Mouse (Mus musculus) thymus, adult 2 months (tissue): ENCODE data around the gene Suclg1. TPM values are rescaled to one million over a fixed set of nuclear protein-coding genes. Genes with fewer than 3 reads are reported as not detected.

ENCODE experiments used
- DNase-seq: peaks from one replicate; pipeline ENCODE4 v3.0.0; 2021
- H3K27ac ChIP-seq: fragments of 200-500 bp; 2 replicates; pipeline ENCODE4 v1.5.1; 2012; ENCODE audit warnings: low read length, control low read depth; ENCODE audit not compliant: control insufficient read depth, insufficient read depth
- H3K27me3 ChIP-seq: fragments of 200-500 bp; 2 replicates; pipeline ENCODE4 v1.6.1; 2012; ENCODE audit warnings: mild to moderate bottlenecking, low read length, moderate library complexity, mixed read lengths; ENCODE audit not compliant: control insufficient read depth, insufficient read depth
- H3K36me3 ChIP-seq: fragments of 200-500 bp; 2 replicates; pipeline ENCODE4 v1.6.1; 2012; ENCODE audit warnings: mild to moderate bottlenecking, low read length, moderate library complexity; ENCODE audit not compliant: control insufficient read depth, insufficient read depth
- H3K4me1 ChIP-seq: fragments of 200-500 bp; replicated peaks from 2 replicates; pipeline ENCODE4 v1.6.1; 2012; ENCODE audit warnings: low read length; ENCODE audit not compliant: control insufficient read depth, insufficient read depth
- H3K4me3 ChIP-seq: fragments of 200-500 bp; 2 replicates; pipeline ENCODE4 v1.5.1; 2012; ENCODE audit warnings: mild to moderate bottlenecking, low read length, control low read depth, moderate library complexity; ENCODE audit not compliant: control insufficient read depth, insufficient read depth
- CTCF ChIP-seq: fragments of 200-500 bp; IDR thresholded peaks from 2 replicates; pipeline ENCODE4 v1.5.1; 2012; ENCODE audit warnings: mild to moderate bottlenecking, control low read depth, low read length, moderate library complexity, borderline replicate concordance; ENCODE audit not compliant: control insufficient read depth, poor library complexity, insufficient read depth; ENCODE audit errors: extremely low read depth
- POLR2A ChIP-seq: fragments of 200-500 bp; IDR thresholded peaks from 2 replicates; pipeline ENCODE4 v1.6.1; 2012; ENCODE audit warnings: mild to moderate bottlenecking, low read length, control low read depth, moderate library complexity; ENCODE audit not compliant: control insufficient read depth, poor library complexity, insufficient read depth; ENCODE audit errors: extremely low read depth
- WGBS: fragments of 180-500 bp; shearing (Covaris S2); methylation state at CpG from one replicate; pipeline ENCODE4 v1.1.7; 2018; 5-methylcytosine and 5-hydroxymethylcytosine counted together
- polyA plus RNA-seq: library from polyadenylated mRNA; depleted of rRNA; stranded (reverse); fragments of >200 nt; gene quantifications from 2 replicates; pipeline ENCODE4 v1.2.3, GENCODE M21; 2012

Gene Suclg1
- polyA plus RNA-seq, 1 experiment, result 59.5 TPM

DNA sequence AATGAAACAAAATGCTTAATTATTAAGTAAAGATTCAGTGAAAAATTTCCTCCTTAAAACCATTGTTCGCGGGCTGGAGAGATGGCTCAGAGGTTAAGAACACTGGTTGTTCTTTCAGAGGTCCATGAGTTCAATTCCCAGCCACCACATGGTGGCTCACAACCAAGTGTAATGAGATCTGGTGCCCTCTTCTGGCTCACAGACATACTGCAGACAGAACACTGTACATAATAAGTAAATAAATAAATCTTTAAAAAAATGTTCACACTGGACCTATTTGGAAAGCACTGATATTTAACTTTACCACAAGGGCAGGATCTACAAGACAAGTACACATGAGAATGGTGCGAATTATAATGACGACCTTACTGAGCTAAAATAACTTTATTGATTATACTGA, 730 bp upstream of the Suclg1 start:
- Histone ChIP-seq H3K27ac (no peak overlapping the region), H3K4me1 (peaks cover 5% of the 10 kb centered on the region), H3K4me3 (no peak overlapping the region), H3K27me3 (no peaks in the 10 kb centered on the region), H3K36me3 (no peaks in the 10 kb centered on the region)
- TF ChIP-seq POLR2A (no peak), CTCF (no peak)
- WGBS, result 68% methylated on average over 4 of the region's 4 CpGs
- peak; percentile 40 for DNase-seq

- H3K4me3 ChIP-seq, result peak overlapping the region; percentile 87
- H3K27ac ChIP-seq, result no peak overlapping the region
- H3K4me1 ChIP-seq, result peaks cover 7% of the 10 kb centered on the region
- DNase-seq, result no peak
- H3K27me3 ChIP-seq, result no peaks in the 10 kb centered on the region
- no peaks in the 10 kb centered on the region for H3K36me3 ChIP-seq
- WGBS, result 2% methylated on average over 12 of the region's 12 CpGs
- TF ChIP-seq POLR2A (no peak), CTCF (no peak)
Measured at GRCm38 (mm10) chr6:73249049-73249422, 854 bp downstream of the Suclg1 start.

GRCm38 (mm10) chr6:73249851-73250250, 1.7 kb downstream of the Suclg1 start:
- no peak for TF ChIP-seq CTCF
- TF ChIP-seq POLR2A, result no peak
- Histone ChIP-seq H3K4me1 (peaks cover 15% of the 10 kb centered on the region), H3K27me3 (no peaks in the 10 kb centered on the region), H3K4me3 (no peak overlapping the region), H3K36me3 (no peaks in the 10 kb centered on the region), H3K27ac (no peak overlapping the region)
- WGBS, result 81% methylated on average over 4 of the region's 4 CpGs
- no peak for DNase-seq

DNA sequence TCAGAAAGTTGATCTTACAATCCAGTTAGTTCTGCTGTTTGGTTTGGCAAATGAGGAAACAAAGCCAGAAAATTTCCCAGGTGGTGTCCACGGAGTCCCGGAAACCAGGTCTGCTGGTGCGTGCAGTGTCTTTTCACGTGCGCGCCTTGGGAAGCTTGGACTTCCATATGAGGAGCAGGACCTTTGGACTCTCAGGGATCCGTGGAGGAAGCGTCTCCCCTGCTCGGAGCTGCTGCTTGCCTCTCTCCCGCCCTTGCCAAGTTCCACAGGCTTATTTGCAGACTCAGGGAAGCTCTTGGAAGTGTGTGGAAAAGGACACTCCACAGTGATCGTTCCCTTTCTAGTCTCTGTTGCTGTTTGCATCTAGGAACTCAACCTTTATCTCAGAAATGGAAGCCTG, 3.2 kb downstream of the Suclg1 start:
- H3K27ac ChIP-seq, result no peak overlapping the region
- TF ChIP-seq POLR2A (no peak), CTCF (no peak)
- WGBS, result 93% methylated on average over 11 of the region's 11 CpGs
- no peak for DNase-seq
- H3K4me1 ChIP-seq, result peaks cover 17% of the 10 kb centered on the region
- H3K36me3 ChIP-seq, result no peaks in the 10 kb centered on the region
- H3K4me3 ChIP-seq, result no peak overlapping the region
- no peaks in the 10 kb centered on the region for H3K27me3 ChIP-seq

- DNase-seq, result no peak
- peaks cover 17% of the 10 kb centered on the region for H3K4me1 ChIP-seq
- no peaks in the 10 kb centered on the region for H3K36me3 ChIP-seq
- H3K27ac ChIP-seq, result no peak overlapping the region
- no peak overlapping the region for H3K4me3 ChIP-seq
- H3K27me3 ChIP-seq, result no peaks in the 10 kb centered on the region
- TF ChIP-seq POLR2A (no peak), CTCF (no peak)
Measured at GRCm38 (mm10) chr6:73252396-73252795, 4.2 kb downstream of the Suclg1 start.

DNA sequence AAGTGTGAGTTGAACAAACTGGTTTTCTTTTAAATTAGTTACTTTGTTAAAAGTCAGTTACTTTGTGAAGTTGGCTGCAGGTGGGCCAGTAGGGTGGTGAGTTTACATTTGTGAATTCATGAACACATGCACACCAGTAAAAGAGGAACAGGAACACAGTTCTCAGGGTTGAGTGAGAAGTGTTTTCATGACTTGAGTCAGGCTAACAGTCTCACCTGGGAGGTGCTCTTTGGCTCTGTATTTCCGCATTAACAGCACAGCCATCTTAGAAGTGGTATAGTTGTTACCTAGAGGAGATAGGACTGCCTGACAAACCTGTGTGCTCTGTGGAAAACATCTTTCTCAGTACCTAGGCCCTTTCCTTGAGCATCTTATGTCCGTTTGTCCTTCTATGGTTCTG, 4.8 kb downstream of the Suclg1 start:
- DNase-seq, result no peak
- 98% methylated on average over 2 of the region's 2 CpGs for WGBS
- Histone ChIP-seq H3K27me3 (no peaks in the 10 kb centered on the region), H3K36me3 (no peaks in the 10 kb centered on the region), H3K4me3 (no peak overlapping the region), H3K27ac (no peak overlapping the region), H3K4me1 (peaks cover 17% of the 10 kb centered on the region)
- TF ChIP-seq POLR2A (no peak), CTCF (no peak)

- H3K4me1 ChIP-seq, result peaks cover 17% of the 10 kb centered on the region
- TF ChIP-seq POLR2A, result no peak
- no peak for TF ChIP-seq CTCF
- H3K36me3 ChIP-seq, result no peaks in the 10 kb centered on the region
- no peak for DNase-seq
- H3K27me3 ChIP-seq, result no peaks in the 10 kb centered on the region
- 62% methylated on average over 4 of the region's 4 CpGs for WGBS
- no peak overlapping the region for H3K4me3 ChIP-seq
- no peak overlapping the region for H3K27ac ChIP-seq
Measured at GRCm38 (mm10) chr6:73253584-73253983, 5.4 kb downstream of the Suclg1 start.
